Mouse (Mus musculus): ENCODE results near the gene Mink1.
A peak's percentile ranks its signal among the peaks of the same experiment; 100 is the strongest.

DNA sequence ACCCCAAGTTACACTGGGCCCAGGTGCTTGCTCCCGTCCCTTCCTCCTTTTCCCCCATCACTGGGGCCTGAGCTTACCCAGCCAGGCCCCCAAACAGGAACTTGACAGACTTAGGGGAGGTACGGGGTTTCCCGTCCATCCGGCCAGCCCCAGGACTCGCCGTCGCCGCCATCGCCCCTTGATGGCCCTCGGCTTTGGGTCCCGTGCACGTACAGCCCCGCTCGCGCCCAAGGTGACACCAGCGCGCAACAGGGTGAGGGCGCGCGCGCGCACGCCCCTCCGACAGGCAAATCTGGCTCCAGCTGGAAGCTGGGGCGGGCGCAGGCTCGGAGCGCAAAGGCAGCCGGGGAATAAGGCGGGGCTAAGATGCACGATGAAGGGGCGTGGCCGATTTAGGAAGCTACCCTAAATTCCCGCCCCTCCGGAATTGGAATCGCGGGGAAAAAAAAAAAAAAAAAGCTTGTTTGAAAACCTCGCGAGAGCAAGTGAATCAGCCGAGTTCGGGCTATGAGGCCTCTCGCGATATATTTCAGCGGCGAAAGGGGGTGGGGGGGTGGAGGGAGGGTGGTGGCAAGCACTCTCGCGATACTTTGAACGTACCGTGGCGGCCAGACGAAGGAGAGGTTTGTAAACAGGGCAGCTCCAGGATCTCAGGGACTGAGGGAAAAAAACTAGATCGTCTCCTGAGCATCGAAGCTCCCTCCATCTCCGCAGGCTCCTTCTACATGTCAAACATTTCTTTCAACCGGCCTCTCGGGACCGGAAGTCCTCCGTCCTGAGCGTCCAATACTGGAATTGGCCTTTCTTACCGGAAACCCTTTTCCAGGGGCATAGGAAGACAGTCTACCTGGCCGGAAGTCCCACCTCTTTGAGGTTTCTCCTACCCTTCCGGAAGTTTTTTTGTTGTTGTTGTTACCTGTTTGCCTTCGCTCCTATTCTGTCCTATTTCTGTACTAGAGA, 84.3 kb downstream of the Mink1 start, which contains the start of the genes Rnf167 and Slc25a11:
- TF ChIP-seq CTCF (IDR thresholded peaks at IDR 0.05; ENCODE audit: borderline replicate concordance, control insufficient read depth, extremely low read depth, insufficient read depth, low read length, poor library complexity) (peak; percentile 66; the same call in 1 of the 2 replicates), POLR2A (IDR thresholded peaks at IDR 0.05; ENCODE audit: control insufficient read depth, extremely low read depth, insufficient read depth, low read length, poor library complexity) (peak; percentile 91)

Data from thymus, adult 2 months (tissue).